Mouse (Mus musculus): ENCODE measurements at regions not wholly inside any gene's neighbourhood (a gene's known extent, or its start where the extent isn't known, plus 50 kb on each side); places are given as distances from the start of the nearest gene placed in this dataset.

DNA sequence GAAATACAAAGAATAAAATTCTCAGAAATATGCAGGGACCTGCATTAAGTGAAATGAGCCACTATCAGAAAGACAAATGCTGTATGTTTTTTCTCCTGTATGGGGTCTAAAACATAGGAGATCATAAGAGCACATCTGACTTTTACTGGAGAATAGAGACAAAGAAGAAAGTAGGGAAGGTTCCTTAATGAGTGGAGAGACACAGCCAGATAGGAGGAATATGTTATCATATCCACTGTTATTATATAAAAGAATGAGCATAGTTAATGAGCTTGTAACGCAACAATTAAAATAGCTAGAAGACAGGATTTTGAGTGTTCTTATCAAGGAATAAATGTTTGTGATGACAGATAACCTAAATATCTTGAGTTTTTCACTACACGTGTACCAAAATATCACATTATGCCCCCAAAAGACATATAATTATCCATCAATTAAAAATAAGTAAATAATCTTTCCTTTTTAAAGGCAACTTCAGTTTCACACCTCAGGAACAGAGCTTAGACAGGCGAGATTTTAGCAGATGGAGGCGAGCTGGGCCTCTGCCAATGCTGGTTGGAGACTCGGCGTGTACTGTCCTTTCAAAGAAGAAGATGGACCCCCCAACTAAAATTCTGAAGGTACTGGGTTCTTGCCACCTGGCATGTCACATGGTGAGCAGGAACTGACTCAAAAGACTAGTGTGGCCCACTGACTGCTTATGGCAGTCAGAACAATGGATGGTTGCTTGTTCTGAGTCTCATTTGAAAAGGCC, 220.3 kb downstream of the Ccser2 start:
- peak; percentile 56 for DNase-seq

DNA sequence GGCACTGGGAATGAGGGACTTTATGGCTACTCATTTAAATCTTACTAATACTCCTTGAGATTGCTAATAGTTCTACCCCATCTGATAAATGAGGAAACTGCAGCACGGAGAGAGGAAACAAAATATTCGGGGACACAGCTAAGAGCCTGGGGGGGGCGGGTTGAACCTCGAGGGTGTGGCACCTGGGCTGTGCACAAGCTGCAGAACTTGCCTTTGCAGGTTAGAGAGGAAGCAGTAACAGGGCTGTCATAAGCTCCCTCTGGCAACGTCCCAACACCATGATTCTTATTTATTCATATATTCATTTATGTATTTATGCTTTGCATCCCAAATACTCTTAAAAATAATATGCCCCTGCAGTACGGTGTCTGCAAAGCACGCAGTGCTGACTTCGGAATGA, 237.5 kb downstream of the Ccser2 start:
- no peak overlapping the region for H3K9ac ChIP-seq
- H3K4me1 ChIP-seq (ENCODE audit: insufficient read depth), result no peaks in the 10 kb centered on the region
- no peak for TF ChIP-seq CTCF (IDR thresholded peaks at IDR 0.05; ENCODE audit: low read depth)
- H3K27ac ChIP-seq (ENCODE audit: low read depth, low read length), result no peak overlapping the region
- no peak for DNase-seq
- ATAC-seq, result no peak
- no peak overlapping the region for H3K4me2 ChIP-seq (ENCODE audit: low read depth)
- H3K36me3 ChIP-seq (ENCODE audit: insufficient read depth), result no peaks in the 10 kb centered on the region
- 78% methylated on average over 8 of the region's 8 CpGs for WGBS
- H3K27me3 ChIP-seq (ENCODE audit: insufficient read depth, low read length), result no peaks in the 10 kb centered on the region
- no peaks in the 10 kb centered on the region for H3K9me3 ChIP-seq (ENCODE audit: low read length)
- no peak overlapping the region for H3K4me3 ChIP-seq (ENCODE audit: low read depth, low read length)

More for the DNA sequence above, 220.3 kb downstream of the Ccser2 start:
- no peak overlapping the region for H3K4me3 ChIP-seq (ENCODE audit: low read depth, low read length)
- WGBS, result 65% methylated on average over 6 of the region's 6 CpGs
- no peaks in the 10 kb centered on the region for H3K4me1 ChIP-seq (ENCODE audit: insufficient read depth)
- no peaks in the 10 kb centered on the region for H3K27me3 ChIP-seq (ENCODE audit: insufficient read depth, low read length)
- no peak for TF ChIP-seq CTCF (IDR thresholded peaks at IDR 0.05; ENCODE audit: low read depth)
- no peaks in the 10 kb centered on the region for H3K9me3 ChIP-seq (ENCODE audit: low read length)
- H3K4me2 ChIP-seq (ENCODE audit: low read depth), result no peak overlapping the region
- H3K9ac ChIP-seq, result no peak overlapping the region
- peak; percentile 54 for ATAC-seq
- no peaks in the 10 kb centered on the region for H3K36me3 ChIP-seq (ENCODE audit: insufficient read depth)
- H3K27ac ChIP-seq (ENCODE audit: low read depth, low read length), result no peak overlapping the region

DNA sequence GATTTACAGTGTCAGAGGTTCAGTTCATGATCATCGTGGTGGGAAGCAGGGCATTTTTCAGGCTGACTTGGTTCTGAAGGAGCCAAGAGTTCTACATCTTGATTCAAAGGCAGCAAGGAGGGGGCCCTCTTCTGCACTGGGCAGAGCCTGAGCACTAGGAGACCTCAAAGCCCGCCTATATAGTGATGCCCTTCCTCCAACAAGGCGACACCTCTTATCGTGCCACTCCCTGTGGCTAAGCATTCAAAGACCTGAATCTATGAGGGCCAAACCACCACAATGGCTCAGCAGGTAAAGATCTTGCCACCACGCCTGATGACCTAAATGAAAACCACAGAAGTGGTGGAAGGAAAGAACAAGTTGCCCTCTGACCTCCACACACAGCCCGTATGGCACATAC, 242.5 kb downstream of the Ccser2 start:
- Histone ChIP-seq H3K27me3 (ENCODE audit: insufficient read depth, low read length) (no peaks in the 10 kb centered on the region), H3K4me1 (ENCODE audit: insufficient read depth) (no peaks in the 10 kb centered on the region), H3K9ac (no peak overlapping the region), H3K27ac (ENCODE audit: low read depth, low read length) (no peak overlapping the region), H3K36me3 (ENCODE audit: insufficient read depth) (no peaks in the 10 kb centered on the region), H3K4me3 (ENCODE audit: low read depth, low read length) (no peak overlapping the region), H3K4me2 (ENCODE audit: low read depth) (no peak overlapping the region), H3K9me3 (ENCODE audit: low read length) (no peaks in the 10 kb centered on the region)
- ATAC-seq (no peak), DNase-seq (no peak)
- TF ChIP-seq CTCF (IDR thresholded peaks at IDR 0.05; ENCODE audit: low read depth), result no peak
- WGBS, result 79% methylated on average over 6 of the region's 6 CpGs

DNA sequence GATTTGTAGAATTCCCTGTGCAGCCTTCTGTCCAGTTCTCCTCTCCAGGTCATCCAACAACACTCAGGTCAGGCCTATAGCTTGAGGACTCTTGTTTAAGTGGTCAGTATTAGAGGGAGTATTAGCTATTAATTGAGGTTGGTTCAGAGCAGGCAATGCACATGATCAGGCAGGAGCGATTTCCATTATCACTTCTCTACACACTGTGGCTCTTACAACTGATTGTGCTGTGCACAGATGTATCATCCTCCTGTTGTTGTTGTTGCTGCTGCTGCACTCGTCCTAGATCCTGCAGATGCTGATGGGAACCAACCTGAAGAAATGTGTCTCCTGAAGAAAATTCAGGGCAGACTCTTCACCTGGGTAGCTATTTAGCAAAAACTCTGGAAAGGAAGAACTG, 252.9 kb downstream of the Ccser2 start:
- DNase-seq (no peak), ATAC-seq (no peak)
- H3K9me3 ChIP-seq (ENCODE audit: low read length), result no peaks in the 10 kb centered on the region
- no peak for TF ChIP-seq CTCF (IDR thresholded peaks at IDR 0.05; ENCODE audit: low read depth)
- no peak overlapping the region for H3K9ac ChIP-seq
- H3K4me3 ChIP-seq (ENCODE audit: low read depth, low read length), result no peak overlapping the region
- H3K4me1 ChIP-seq (ENCODE audit: insufficient read depth), result no peaks in the 10 kb centered on the region
- no peaks in the 10 kb centered on the region for H3K27me3 ChIP-seq (ENCODE audit: insufficient read depth, low read length)
- no peak overlapping the region for H3K27ac ChIP-seq (ENCODE audit: low read depth, low read length)
- no peaks in the 10 kb centered on the region for H3K36me3 ChIP-seq (ENCODE audit: insufficient read depth)
- 79% methylated on average over 2 of the region's 2 CpGs for WGBS
- no peak overlapping the region for H3K4me2 ChIP-seq (ENCODE audit: low read depth)

DNA sequence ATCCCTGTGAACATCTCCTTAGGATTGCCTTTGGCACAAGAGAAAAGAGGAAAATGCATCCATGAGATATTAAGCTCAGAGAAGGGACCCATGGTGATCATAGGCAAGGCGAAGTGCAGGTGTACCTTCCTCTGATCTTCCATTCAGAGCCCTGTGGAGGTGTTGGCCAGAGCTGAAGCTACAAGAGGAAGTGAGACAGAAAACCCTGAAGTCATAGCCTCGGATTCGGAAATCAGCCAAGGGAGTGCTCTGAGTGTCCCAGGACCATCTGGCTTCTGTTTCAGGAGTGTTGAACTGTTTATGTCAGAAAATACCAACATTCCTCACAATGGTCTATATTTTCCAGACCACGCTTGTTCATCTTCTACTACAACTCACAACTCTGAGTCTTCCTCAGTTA, 271.6 kb downstream of the Ccser2 start:
- Histone ChIP-seq H3K27me3 (ENCODE audit: insufficient read depth, low read length) (no peaks in the 10 kb centered on the region), H3K4me1 (ENCODE audit: insufficient read depth) (no peaks in the 10 kb centered on the region), H3K27ac (ENCODE audit: low read depth, low read length) (no peak overlapping the region), H3K4me3 (ENCODE audit: low read depth, low read length) (no peak overlapping the region), H3K9ac (no peak overlapping the region), H3K4me2 (ENCODE audit: low read depth) (no peak overlapping the region), H3K9me3 (ENCODE audit: low read length) (no peaks in the 10 kb centered on the region), H3K36me3 (ENCODE audit: insufficient read depth) (no peaks in the 10 kb centered on the region)
- DNase-seq (no peak), ATAC-seq (no peak)
- no peak for TF ChIP-seq CTCF (IDR thresholded peaks at IDR 0.05; ENCODE audit: low read depth)
- WGBS, result 93% methylated on average over 4 of the region's 4 CpGs

DNA sequence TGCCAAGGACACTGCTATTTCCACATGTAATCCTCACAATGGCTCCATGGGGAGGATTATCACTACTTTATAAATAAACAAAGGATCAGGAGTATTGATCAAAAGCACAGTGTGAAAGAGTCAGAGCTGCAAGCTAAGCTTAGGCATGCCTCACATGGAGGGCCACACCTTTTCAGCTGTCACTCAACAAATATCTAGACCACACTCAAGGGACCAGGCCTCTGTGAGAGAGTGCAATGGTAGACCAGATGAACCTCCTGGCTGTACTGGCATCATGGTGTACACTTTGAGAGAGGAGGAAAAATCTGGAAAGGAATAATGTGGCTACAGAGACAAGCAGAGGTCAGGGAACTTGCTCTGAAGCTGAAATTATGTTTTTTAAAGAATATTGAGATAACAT, 276.6 kb downstream of the Ccser2 start:
- TF ChIP-seq CTCF (IDR thresholded peaks at IDR 0.05; ENCODE audit: low read depth), result no peak
- H3K27me3 ChIP-seq (ENCODE audit: insufficient read depth, low read length), result no peaks in the 10 kb centered on the region
- H3K9ac ChIP-seq, result no peak overlapping the region
- H3K4me1 ChIP-seq (ENCODE audit: insufficient read depth), result no peaks in the 10 kb centered on the region
- no peak for DNase-seq
- no peak for ATAC-seq
- no peak overlapping the region for H3K4me2 ChIP-seq (ENCODE audit: low read depth)
- no peak overlapping the region for H3K4me3 ChIP-seq (ENCODE audit: low read depth, low read length)
- H3K36me3 ChIP-seq (ENCODE audit: insufficient read depth), result no peaks in the 10 kb centered on the region
- H3K27ac ChIP-seq (ENCODE audit: low read depth, low read length), result no peak overlapping the region
- no peaks in the 10 kb centered on the region for H3K9me3 ChIP-seq (ENCODE audit: low read length)

DNA sequence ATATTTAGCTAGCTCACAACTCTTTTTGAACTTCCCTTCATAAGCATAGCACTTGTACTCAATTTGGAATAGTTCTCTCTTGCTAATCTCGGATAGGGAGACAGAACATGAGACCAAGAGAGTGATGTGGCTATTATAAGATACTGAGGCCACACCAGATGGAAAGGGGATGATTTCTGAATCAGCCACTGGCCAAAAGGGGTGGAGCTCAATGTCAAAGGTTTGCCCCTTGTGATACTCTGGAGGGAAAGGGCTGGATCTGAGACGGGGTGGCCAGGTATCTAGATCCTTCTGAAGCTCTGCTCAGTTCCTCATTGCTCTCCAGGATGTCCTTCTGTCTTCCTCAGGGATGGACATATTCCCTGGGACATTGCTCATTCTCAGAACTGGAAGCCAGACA, 277.6 kb downstream of the Ccser2 start:
- DNase-seq (no peak), ATAC-seq (no peak)
- H3K36me3 ChIP-seq (ENCODE audit: insufficient read depth), result no peaks in the 10 kb centered on the region
- H3K27me3 ChIP-seq (ENCODE audit: insufficient read depth, low read length), result no peaks in the 10 kb centered on the region
- no peak overlapping the region for H3K4me2 ChIP-seq (ENCODE audit: low read depth)
- TF ChIP-seq CTCF (IDR thresholded peaks at IDR 0.05; ENCODE audit: low read depth), result no peak
- WGBS, result 81% methylated on average over 2 of the region's 2 CpGs
- H3K4me1 ChIP-seq (ENCODE audit: insufficient read depth), result no peaks in the 10 kb centered on the region
- H3K27ac ChIP-seq (ENCODE audit: low read depth, low read length), result no peak overlapping the region
- H3K9ac ChIP-seq, result no peak overlapping the region
- H3K9me3 ChIP-seq (ENCODE audit: low read length), result no peaks in the 10 kb centered on the region
- no peak overlapping the region for H3K4me3 ChIP-seq (ENCODE audit: low read depth, low read length)

Data from forebrain, postnatal 0 days (tissue).